Mouse (Mus musculus): ENCODE results near the gene Cacng3.

DNA sequence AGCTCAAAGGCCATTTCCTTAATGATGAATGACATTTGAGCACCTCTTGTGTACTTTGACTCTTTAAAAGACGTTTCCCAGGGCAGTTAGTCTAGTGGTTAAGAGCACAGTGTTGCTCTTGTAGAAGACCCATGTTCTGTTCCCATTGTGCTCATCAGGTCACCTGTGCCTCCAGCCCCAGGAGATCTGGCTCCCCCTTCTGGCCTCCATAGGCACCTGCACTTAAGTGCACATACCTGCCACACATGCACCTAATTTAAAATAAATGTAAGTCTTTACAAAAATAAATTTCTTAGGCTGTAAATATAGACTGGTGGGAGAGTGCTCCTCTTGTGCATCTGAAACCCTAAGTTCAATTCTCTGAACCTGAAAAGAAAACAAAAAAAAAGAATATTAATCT lies 46.5 kb upstream of the Cacng3 start:
- peak; percentile 55; the same call in 1 of the 2 replicates for TF ChIP-seq CTCF (IDR thresholded peaks at IDR 0.05; ENCODE audit: control insufficient read depth, insufficient read depth, insufficient replicate concordance, low read depth, low read length)
- no peak for TF ChIP-seq POLR2A (IDR thresholded peaks at IDR 0.05; ENCODE audit: control insufficient read depth, low read depth, low read length)
